Mouse (Mus musculus) liver, embryonic 14.5 days (tissue): ENCODE results near the gene Edem1.

ENCODE experiments used
- CTCF ChIP-seq: IDR thresholded peaks from 2 replicates; pipeline ENCODE4 v1.5.1; 2016; ENCODE audit warnings: antibody characterized with exemption, low read depth, control low read depth
- EP300 ChIP-seq: IDR thresholded peaks from 2 replicates; pipeline ENCODE4 v1.6.1; 2016; ENCODE audit warnings: antibody characterized with exemption, low read depth

DNA sequence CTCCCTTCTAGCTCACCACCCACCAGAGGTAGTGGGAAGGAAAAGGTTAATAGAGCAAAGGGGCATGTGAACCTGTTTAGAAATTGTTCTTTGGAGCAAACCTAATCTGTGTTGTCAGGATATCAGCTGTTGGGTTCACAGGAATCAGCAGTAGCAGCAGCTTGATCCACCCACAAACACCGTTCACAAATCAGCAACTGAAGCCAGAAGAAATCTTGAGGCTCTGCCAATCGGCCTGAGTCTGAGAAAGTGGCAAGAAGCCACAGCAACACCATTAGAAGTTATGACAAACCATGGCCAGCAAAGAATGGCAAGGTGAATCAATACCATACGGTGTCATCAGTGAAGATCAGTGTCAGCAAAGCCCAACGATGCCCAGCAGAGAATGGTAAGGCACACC lies 42.8 kb downstream of the Edem1 start:
- no peak for TF ChIP-seq CTCF
- no peak for TF ChIP-seq EP300
